Mouse (Mus musculus) E14TG2a.4 (cell line): Measurements from ENCODE around the gene Slc25a53.

Experiments used
- H3K27me3 ChIP-seq: 2 replicates; pipeline ENCODE4 v1.6.1; 2014; ENCODE audit warnings: low read length, control low read depth; ENCODE audit not compliant: insufficient read depth
- H3K36me3 ChIP-seq: 2 replicates; pipeline ENCODE4 v1.6.1; 2014; ENCODE audit warnings: low read length, control low read depth; ENCODE audit not compliant: insufficient read depth
- H3K4me1 ChIP-seq: replicated peaks from 2 replicates; pipeline ENCODE4 v1.6.1; 2014; ENCODE audit warnings: low read depth, low read length, control low read depth
- H3K4me3 ChIP-seq: replicated peaks from 2 replicates; pipeline ENCODE4 v1.5.1; 2014; ENCODE audit warnings: mild to moderate bottlenecking, low read length
- H3K9me3 ChIP-seq: 2 replicates; pipeline ENCODE4 v1.6.1; 2014; ENCODE audit warnings: low read length, control low read depth
- CTCF ChIP-seq: conservative IDR thresholded peaks from 2 replicates; pipeline ENCODE4 v1.5.1; 2014; ENCODE audit warnings: low read length
- NANOG ChIP-seq: IDR thresholded peaks from 2 replicates; pipeline ENCODE4 v1.6.1; 2014; ENCODE audit warnings: borderline replicate concordance, low read length, mixed read lengths
- POU5F1 ChIP-seq: IDR thresholded peaks from 2 replicates; pipeline ENCODE4 v1.6.1; 2014; ENCODE audit warnings: low read length, borderline replicate concordance

Slc25a53 gene

GRCm38 (mm10) chrX:137019310-137019709, 18.8 kb downstream of the Slc25a53 start:
- Histone ChIP-seq H3K4me1 (peaks cover 9% of the 10 kb centered on the region; the same call in 1 of the 2 replicates), H3K27me3 (no peaks in the 10 kb centered on the region), H3K4me3 (no peak overlapping the region), H3K9me3 (no peaks in the 10 kb centered on the region), H3K36me3 (peaks cover 20% of the 10 kb centered on the region; the same call in 1 of the 2 replicates)
- TF ChIP-seq CTCF (peak; percentile 60), POU5F1 (no peak)

GRCm38 (mm10) chrX:137017668-137018067, 20.4 kb downstream of the Slc25a53 start:
- no peak for TF ChIP-seq POU5F1
- TF ChIP-seq CTCF: no peak
- TF ChIP-seq NANOG: no peak
- H3K27me3 ChIP-seq: no peaks in the 10 kb centered on the region
- H3K36me3 ChIP-seq: peaks cover 32% of the 10 kb centered on the region
- H3K4me3 ChIP-seq: no peak overlapping the region
- H3K9me3 ChIP-seq: no peaks in the 10 kb centered on the region
- H3K4me1 ChIP-seq: peaks cover 9% of the 10 kb centered on the region; the same call in 1 of the 2 replicates

- H3K36me3 ChIP-seq: peaks cover 39% of the 10 kb centered on the region
- no peaks in the 10 kb centered on the region for H3K9me3 ChIP-seq
- no peaks in the 10 kb centered on the region for H3K27me3 ChIP-seq
- TF ChIP-seq NANOG: no peak
- peak; percentile 33 for TF ChIP-seq CTCF
- peaks cover 9% of the 10 kb centered on the region; the same call in 1 of the 2 replicates for H3K4me1 ChIP-seq
- no peak overlapping the region for H3K4me3 ChIP-seq
These were observed 22.9 kb downstream of the Slc25a53 start for GRCm38 (mm10) chrX:137015099-137015709.

- Histone ChIP-seq H3K36me3 (peaks cover 3% of the 10 kb centered on the region; the same call in 1 of the 2 replicates), H3K9me3 (no peaks in the 10 kb centered on the region), H3K4me1 (peaks cover 22% of the 10 kb centered on the region), H3K4me3 (no peak overlapping the region), H3K27me3 (no peaks in the 10 kb centered on the region; the same call in 1 of the 2 replicates)
- no peak for TF ChIP-seq POU5F1
- no peak for TF ChIP-seq CTCF
- TF ChIP-seq NANOG: no peak
These were observed 41.8 kb downstream of the Slc25a53 start for GRCm38 (mm10) chrX:136996256-136996655.

GRCm38 (mm10) chrX:136993641-136994040, 44.5 kb downstream of the Slc25a53 start:
- Histone ChIP-seq H3K9me3 (no peaks in the 10 kb centered on the region), H3K4me1 (peaks cover 22% of the 10 kb centered on the region)
- TF ChIP-seq POU5F1 (no peak), NANOG (no peak), CTCF (no peak)

GRCm38 (mm10) chrX:136992978-136993547, 45.0 kb downstream of the Slc25a53 start, which contains the start of gene Zcchc18:
Gene Zcchc18 (plus strand): TSS chrX:136993155.
- H3K9me3 ChIP-seq: no peaks in the 10 kb centered on the region
- H3K36me3 ChIP-seq: no peaks in the 10 kb centered on the region
- peaks cover 22% of the 10 kb centered on the region for H3K4me1 ChIP-seq
- H3K27me3 ChIP-seq: peaks cover 3% of the 10 kb centered on the region; the same call in 1 of the 2 replicates
- TF ChIP-seq POU5F1 (no peak), CTCF (no peak), NANOG (no peak)
- peak within 1 kb of the TSS; percentile 64 for H3K4me3 ChIP-seq

More at GRCm38 (mm10) chrX:136993641-136994040, 44.5 kb downstream of the Slc25a53 start:
- Histone ChIP-seq H3K27me3 (peaks cover 3% of the 10 kb centered on the region; the same call in 1 of the 2 replicates), H3K36me3 (no peaks in the 10 kb centered on the region; the same call in 1 of the 2 replicates), H3K4me3 (peak overlapping the region; percentile 64)

GRCm38 (mm10) chrX:136992191-136992965, 45.7 kb downstream of the Slc25a53 start:
- H3K36me3 ChIP-seq: no peaks in the 10 kb centered on the region
- peaks cover 22% of the 10 kb centered on the region for H3K4me1 ChIP-seq
- TF ChIP-seq POU5F1: no peak
- TF ChIP-seq NANOG: no peak
- TF ChIP-seq CTCF: no peak
- H3K27me3 ChIP-seq: peaks cover 3% of the 10 kb centered on the region; the same call in 1 of the 2 replicates
- peak overlapping the region; percentile 64 for H3K4me3 ChIP-seq
- H3K9me3 ChIP-seq: no peaks in the 10 kb centered on the region

- Histone ChIP-seq H3K27me3 (peaks cover 3% of the 10 kb centered on the region; the same call in 1 of the 2 replicates), H3K4me3 (no peak overlapping the region), H3K36me3 (no peaks in the 10 kb centered on the region), H3K4me1 (peaks cover 22% of the 10 kb centered on the region), H3K9me3 (no peaks in the 10 kb centered on the region)
- TF ChIP-seq POU5F1: no peak
- TF ChIP-seq NANOG: no peak
- TF ChIP-seq CTCF: no peak
These were observed 46.8 kb downstream of the Slc25a53 start for GRCm38 (mm10) chrX:136991274-136991673.

- H3K36me3 ChIP-seq: no peaks in the 10 kb centered on the region
- peaks cover 3% of the 10 kb centered on the region; the same call in 1 of the 2 replicates for H3K4me1 ChIP-seq
- no peak overlapping the region for H3K4me3 ChIP-seq
- H3K9me3 ChIP-seq: no peaks in the 10 kb centered on the region
- peaks cover 2% of the 10 kb centered on the region; the same call in 1 of the 2 replicates for H3K27me3 ChIP-seq
- TF ChIP-seq NANOG: no peak
- no peak for TF ChIP-seq POU5F1
- no peak for TF ChIP-seq CTCF
These were observed 52.1 kb downstream of the Slc25a53 start for GRCm38 (mm10) chrX:136986039-136986438.
